Mouse (Mus musculus) midbrain, embryonic 13.5 days (tissue): ENCODE measurements around the gene Vtn. TPM values are rescaled to one million over a fixed set of nuclear protein-coding genes. Genes with fewer than 3 reads are reported as not detected.

Experiments used
- ATAC-seq: fragments of 200-750 bp; cut with Nextera tagmentation; 2 replicates; pipeline ENCODE4 v1.8.0; 2017; ENCODE audit warnings: mild to moderate bottlenecking, moderate TSS enrichment, moderate library complexity
- H3K27ac ChIP-seq: fragments of 300-500 bp; sonication (generic); 2 replicates; pipeline ENCODE4 v1.5.1; 2015; ENCODE audit warnings: inconsistent platforms, mild to moderate bottlenecking, moderate library complexity
- H3K27me3 ChIP-seq: fragments of 300-500 bp; sonication (generic); 2 replicates; pipeline ENCODE4 v1.6.1; 2015; ENCODE audit warnings: mild to moderate bottlenecking, inconsistent platforms
- H3K36me3 ChIP-seq: fragments of 300-500 bp; sonication (generic); 2 replicates; pipeline ENCODE4 v1.6.1; 2015; ENCODE audit warnings: mild to moderate bottlenecking, inconsistent platforms
- H3K4me1 ChIP-seq: fragments of 300-500 bp; sonication (generic); replicated peaks from 2 replicates; pipeline ENCODE4 v1.6.1; 2015; ENCODE audit warnings: inconsistent platforms
- H3K4me2 ChIP-seq: fragments of 300-500 bp; sonication (generic); replicated peaks from 2 replicates; pipeline ENCODE4 v1.6.1; 2015; ENCODE audit warnings: moderate library complexity, mild to moderate bottlenecking, inconsistent platforms
- H3K4me3 ChIP-seq: fragments of 300-500 bp; sonication (generic); replicated peaks from 2 replicates; pipeline ENCODE4 v1.5.1; 2015; ENCODE audit warnings: mild to moderate bottlenecking, inconsistent platforms
- H3K9ac ChIP-seq: fragments of 300-500 bp; sonication (generic); replicated peaks from 2 replicates; pipeline ENCODE4 v1.6.1; 2015; ENCODE audit warnings: mild to moderate bottlenecking, inconsistent platforms
- H3K9me3 ChIP-seq: fragments of 300-500 bp; sonication (generic); 2 replicates; pipeline ENCODE4 v1.6.1; 2016; ENCODE audit warnings: mild to moderate bottlenecking, inconsistent platforms
- WGBS: fragments of 180-500 bp; shearing (Covaris S2); methylation state at CpG from one replicate; pipeline ENCODE4 v1.1.7; 2015; 5-methylcytosine and 5-hydroxymethylcytosine counted together
- polyA plus RNA-seq: library from polyadenylated mRNA; unstranded; fragments of >200 nt; fragmentation: Nextera tagmentation; extraction: Ambion mirVana; gene quantifications from 2 replicates; pipeline ENCODE4 v1.2.1, GENCODE M21; 2015

Vtn gene
- polyA plus RNA-seq, result 109 and 138 TPM in 2 replicates

GRCm38 (mm10) chr11:78499004-78499403, at the start of gene Vtn:
TSS of gene Vtn (plus strand) at chr11:78499091.
- Histone ChIP-seq H3K4me1 (peaks cover 40% of the 10 kb centered on the region), H3K9me3 (no peaks in the 10 kb centered on the region), H3K27ac (peak within 1 kb of the TSS; percentile 95), H3K36me3 (no peaks in the 10 kb centered on the region), H3K4me3 (peak within 1 kb of the TSS; percentile 88), H3K9ac (peak within 1 kb of the TSS; percentile 65), H3K27me3 (peaks cover 16% of the 10 kb centered on the region; the same call in 1 of the 2 replicates), H3K4me2 (peak within 1 kb of the TSS; percentile 77)
- ATAC-seq, result no peak
- WGBS, result 46% methylated on average over 7 of the region's 7 CpGs

DNA sequence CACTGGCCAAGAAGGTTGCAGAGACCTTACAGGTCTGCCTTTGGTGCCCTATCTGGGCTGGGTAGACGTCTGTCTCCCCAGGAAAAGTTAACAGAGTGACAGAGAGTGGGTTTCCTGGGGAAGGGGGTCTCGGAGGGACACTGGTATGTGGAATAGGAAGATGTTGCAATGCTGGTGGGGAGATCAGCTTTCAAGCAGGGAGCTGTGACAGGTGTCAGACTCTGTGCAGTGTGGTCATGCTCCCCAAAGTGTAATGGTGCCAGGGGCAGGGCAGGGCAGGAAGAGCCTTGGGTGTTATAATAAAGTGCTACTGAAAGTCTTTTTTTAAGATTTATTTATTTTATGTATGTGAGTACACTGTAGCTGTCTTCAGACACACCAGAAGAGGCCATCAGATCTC, 48.6 kb upstream of the Vtn start:
- H3K4me3 ChIP-seq, result no peak overlapping the region
- no peaks in the 10 kb centered on the region for H3K4me1 ChIP-seq
- no peak overlapping the region for H3K27ac ChIP-seq
- H3K27me3 ChIP-seq, result no peaks in the 10 kb centered on the region
- H3K9ac ChIP-seq, result no peak overlapping the region
- 47% methylated on average over 2 of the region's 2 CpGs for WGBS
- no peak for ATAC-seq
- no peaks in the 10 kb centered on the region for H3K36me3 ChIP-seq
- H3K4me2 ChIP-seq, result no peak overlapping the region
- no peaks in the 10 kb centered on the region for H3K9me3 ChIP-seq

GRCm38 (mm10) chr11:78453675-78454074, 45.2 kb upstream of the Vtn start:
- Histone ChIP-seq H3K4me1 (no peaks in the 10 kb centered on the region), H3K9me3 (no peaks in the 10 kb centered on the region), H3K4me2 (no peak overlapping the region), H3K27me3 (no peaks in the 10 kb centered on the region), H3K9ac (no peak overlapping the region), H3K4me3 (no peak overlapping the region), H3K36me3 (no peaks in the 10 kb centered on the region), H3K27ac (no peak overlapping the region)
- WGBS, result 15% methylated on average over 4 of the region's 4 CpGs
- no peak for ATAC-seq

GRCm38 (mm10) chr11:78454276-78454675, 44.6 kb upstream of the Vtn start:
- H3K9ac ChIP-seq, result no peak overlapping the region

DNA sequence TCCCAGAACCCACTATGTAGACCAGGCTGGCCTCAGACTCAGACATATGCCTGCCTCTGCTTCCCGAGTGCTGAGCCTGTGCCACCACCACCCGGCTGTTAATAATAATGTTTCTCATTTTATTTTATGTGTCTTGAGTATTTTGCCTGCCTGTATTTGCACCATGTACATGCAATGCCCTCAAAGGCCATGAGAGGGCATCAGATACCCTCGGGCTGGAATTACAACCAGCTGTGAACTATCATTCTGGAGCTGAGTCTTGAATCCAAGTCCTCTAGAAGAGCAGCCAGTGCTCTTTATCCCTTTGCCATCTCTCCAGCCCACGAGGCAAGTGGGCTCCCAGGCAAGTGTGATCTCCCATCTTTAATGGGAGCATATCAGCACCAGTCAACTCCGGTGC, 43.6 kb upstream of the Vtn start:
- Histone ChIP-seq H3K27me3 (no peaks in the 10 kb centered on the region), H3K27ac (no peak overlapping the region), H3K4me3 (no peak overlapping the region), H3K4me1 (no peaks in the 10 kb centered on the region), H3K4me2 (no peak overlapping the region), H3K36me3 (no peaks in the 10 kb centered on the region), H3K9ac (no peak overlapping the region), H3K9me3 (no peaks in the 10 kb centered on the region)
- WGBS, result 47% methylated on average over 5 of the region's 5 CpGs
- no peak for ATAC-seq

More at GRCm38 (mm10) chr11:78454276-78454675, 44.6 kb upstream of the Vtn start:
- no peak overlapping the region for H3K4me3 ChIP-seq
- ATAC-seq, result no peak
- 70% methylated on average over 7 of the region's 7 CpGs for WGBS
- no peaks in the 10 kb centered on the region for H3K36me3 ChIP-seq
- H3K4me1 ChIP-seq, result no peaks in the 10 kb centered on the region
- no peaks in the 10 kb centered on the region for H3K27me3 ChIP-seq
- H3K27ac ChIP-seq, result no peak overlapping the region
- no peaks in the 10 kb centered on the region for H3K9me3 ChIP-seq
- H3K4me2 ChIP-seq, result no peak overlapping the region

GRCm38 (mm10) chr11:78458740-78459139, 40.2 kb upstream of the Vtn start:
- no peak overlapping the region for H3K4me2 ChIP-seq
- no peak for ATAC-seq
- H3K4me3 ChIP-seq, result no peak overlapping the region
- 83% methylated on average over 17 of the region's 17 CpGs for WGBS
- no peaks in the 10 kb centered on the region for H3K27me3 ChIP-seq
- H3K27ac ChIP-seq, result no peak overlapping the region
- no peaks in the 10 kb centered on the region for H3K9me3 ChIP-seq
- H3K9ac ChIP-seq, result no peak overlapping the region
- no peaks in the 10 kb centered on the region for H3K4me1 ChIP-seq
- no peaks in the 10 kb centered on the region for H3K36me3 ChIP-seq

GRCm38 (mm10) chr11:78461894-78462293, 37.0 kb upstream of the Vtn start:
- H3K27ac ChIP-seq, result no peak overlapping the region
- no peak overlapping the region for H3K9ac ChIP-seq
- no peaks in the 10 kb centered on the region for H3K36me3 ChIP-seq
- no peaks in the 10 kb centered on the region for H3K27me3 ChIP-seq
- ATAC-seq, result no peak
- peaks cover 15% of the 10 kb centered on the region for H3K4me1 ChIP-seq
- H3K9me3 ChIP-seq, result no peaks in the 10 kb centered on the region
- H3K4me3 ChIP-seq, result no peak overlapping the region
- no peak overlapping the region for H3K4me2 ChIP-seq
- WGBS, result 71% methylated on average over 1 of the region's 1 CpGs

DNA sequence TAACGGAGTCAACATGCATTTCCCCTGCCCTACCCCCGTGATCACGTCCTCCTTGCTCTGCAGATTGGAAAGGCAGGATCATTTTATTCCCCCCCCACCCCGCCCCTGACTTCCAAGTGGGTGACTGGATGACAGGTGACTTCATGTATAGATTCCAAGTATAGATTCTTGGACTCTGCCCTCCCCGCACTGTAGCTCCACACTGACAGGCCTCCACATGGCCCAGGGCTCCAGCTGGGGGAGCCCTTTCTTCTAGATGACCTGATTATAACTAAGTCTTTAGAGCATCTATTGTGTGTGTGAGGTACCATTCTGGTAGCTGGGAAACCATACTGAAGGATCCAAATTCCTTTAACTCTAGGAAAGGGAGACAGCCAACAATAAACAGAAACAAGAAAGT, 36.2 kb upstream of the Vtn start:
- H3K9ac ChIP-seq, result no peak overlapping the region
- H3K27me3 ChIP-seq, result no peaks in the 10 kb centered on the region
- peaks cover 15% of the 10 kb centered on the region for H3K4me1 ChIP-seq
- H3K4me3 ChIP-seq, result no peak overlapping the region
- no peaks in the 10 kb centered on the region for H3K36me3 ChIP-seq
- 78% methylated on average over 5 of the region's 5 CpGs for WGBS
- H3K9me3 ChIP-seq, result no peaks in the 10 kb centered on the region
- no peak overlapping the region for H3K4me2 ChIP-seq
- no peak overlapping the region for H3K27ac ChIP-seq
- no peak for ATAC-seq

GRCm38 (mm10) chr11:78463286-78464036, 35.4 kb upstream of the Vtn start:
- Histone ChIP-seq H3K27me3 (no peaks in the 10 kb centered on the region), H3K36me3 (no peaks in the 10 kb centered on the region), H3K4me1 (peaks cover 15% of the 10 kb centered on the region), H3K4me3 (no peak overlapping the region), H3K4me2 (no peak overlapping the region), H3K27ac (no peak overlapping the region), H3K9ac (no peak overlapping the region), H3K9me3 (no peaks in the 10 kb centered on the region)
- 70% methylated on average over 13 of the region's 13 CpGs for WGBS
- ATAC-seq, result no peak

- ATAC-seq, result no peak
These were observed 33.8 kb upstream of the Vtn start for GRCm38 (mm10) chr11:78465116-78465515.

DNA sequence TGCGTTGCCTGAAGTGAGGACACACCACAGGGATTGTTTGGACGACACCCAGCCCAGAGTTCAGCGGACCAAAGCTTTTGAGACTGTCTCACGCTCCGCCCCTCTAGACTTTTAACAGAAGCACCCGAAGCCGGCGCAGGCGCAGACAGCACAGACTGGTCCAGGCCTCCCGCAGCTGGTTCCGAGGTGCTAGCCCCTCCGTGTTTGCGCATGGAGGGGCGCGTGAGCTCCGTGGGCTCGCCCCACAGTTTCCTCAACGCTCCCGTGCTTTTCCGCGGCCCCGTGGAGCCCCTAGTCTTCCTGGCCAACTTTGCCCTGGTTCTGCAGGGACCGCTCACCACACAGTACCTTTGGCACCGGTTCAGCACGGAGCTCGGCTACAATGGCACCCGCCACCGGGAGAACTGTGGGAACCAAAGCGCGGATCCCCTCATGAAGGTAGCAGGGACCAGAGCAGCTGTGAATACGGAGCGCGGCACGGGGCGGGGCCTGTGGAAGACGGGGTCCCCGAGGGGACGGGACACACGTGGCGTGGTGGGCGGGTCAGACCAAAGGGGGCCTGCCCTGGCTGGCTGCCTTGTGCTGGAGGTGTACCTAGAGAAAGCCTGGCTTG, 33.2 kb upstream of the Vtn start, which contains the start of gene Slc46a1:
Slc46a1 (plus strand) TSS at position 130 of the 613 bp plus-strand sequence.
- Histone ChIP-seq H3K27me3 (no peaks in the 10 kb centered on the region), H3K4me2 (peak within 1 kb of the TSS; percentile 87), H3K9ac (peak within 1 kb of the TSS; percentile 84), H3K4me3 (peak within 1 kb of the TSS; percentile 77), H3K36me3 (peaks cover 3% of the 10 kb centered on the region; the same call in 1 of the 2 replicates), H3K9me3 (no peaks in the 10 kb centered on the region), H3K27ac (peak within 1 kb of the TSS; percentile 89), H3K4me1 (peaks cover 15% of the 10 kb centered on the region)
- peak; percentile 95 for ATAC-seq
- under 1% methylated on average over 41 of the region's 41 CpGs for WGBS

More at GRCm38 (mm10) chr11:78465116-78465515, 33.8 kb upstream of the Vtn start:
- Histone ChIP-seq H3K9ac (peak overlapping the region; percentile 84), H3K9me3 (no peaks in the 10 kb centered on the region), H3K27me3 (no peaks in the 10 kb centered on the region), H3K27ac (peak overlapping the region; percentile 89; the same call in 1 of the 2 replicates), H3K36me3 (no peaks in the 10 kb centered on the region), H3K4me1 (peaks cover 15% of the 10 kb centered on the region), H3K4me3 (peak overlapping the region; percentile 77), H3K4me2 (peak overlapping the region; percentile 87)
- 27% methylated on average over 9 of the region's 9 CpGs for WGBS

DNA sequence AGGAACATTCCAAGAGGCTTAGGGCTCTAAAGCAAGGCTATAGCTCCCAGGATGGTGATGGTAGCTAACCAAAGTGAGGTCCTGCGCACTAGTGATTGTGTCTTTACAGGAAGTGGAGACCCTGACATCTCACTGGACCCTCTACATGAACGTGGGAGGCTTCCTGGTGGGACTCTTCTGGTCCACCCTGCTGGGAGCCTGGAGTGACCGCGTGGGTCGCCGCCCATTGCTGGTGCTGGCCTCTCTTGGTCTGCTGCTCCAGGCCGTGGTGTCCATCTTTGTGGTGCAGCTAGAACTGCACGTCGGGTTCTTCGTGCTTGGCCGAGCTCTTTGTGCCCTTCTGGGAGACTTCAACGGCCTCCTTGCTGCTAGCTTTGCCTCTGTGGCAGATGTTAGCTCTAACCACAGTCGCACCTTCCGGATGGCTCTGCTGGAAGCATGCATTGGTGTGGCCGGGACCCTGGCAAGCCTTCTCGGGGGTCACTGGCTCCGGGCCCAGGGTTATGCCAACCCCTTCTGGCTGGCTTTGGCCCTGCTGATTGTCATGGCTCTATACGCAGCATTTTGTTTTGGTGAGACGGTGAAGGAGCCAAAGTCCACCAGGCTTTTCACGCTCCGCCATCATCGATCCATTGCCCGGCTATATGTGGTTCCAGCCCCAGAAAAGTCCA, 32.5 kb upstream of the Vtn start:
- no peak overlapping the region; the same call in none of the 2 replicates for H3K27ac ChIP-seq
- whole genome bisulfite sequencing, result 53% methylated on average over 23 of the region's 23 CpGs
- no peaks in the 10 kb centered on the region for H3K9me3 ChIP-seq
- no peaks in the 10 kb centered on the region for H3K27me3 ChIP-seq
- peak overlapping the region; percentile 77 for H3K4me3 ChIP-seq
- H3K4me1 ChIP-seq, result peaks cover 15% of the 10 kb centered on the region
- peak overlapping the region; percentile 87 for H3K4me2 ChIP-seq
- peak overlapping the region; percentile 84 for H3K9ac ChIP-seq
- peak; percentile 43 for ATAC-seq
- peaks cover 10% of the 10 kb centered on the region for H3K36me3 ChIP-seq
